Comparison of ENCODE assay signal across 9 mouse cellular contexts in genomic region chr11:69089616-69090290, GRCm38 (mm10). TPM values are rescaled to one million over a fixed set of nuclear protein-coding genes. Genes with fewer than 3 reads are reported as not detected.
DNase-seq lines count a peak whose midpoint lies in the region; ATAC-seq and TF ChIP-seq lines count a peak whose summit lies in the region.
"Had no signal": no experiment of that assay in that cellular context is flagged by ENCODE, and none has a peak within 500 bp of the region (broad histone marks: within the 10 kb centered on the region; RNA-seq: fewer than 3 reads in every experiment).

No protein-coding gene starts in this region.

- peaks cover 37% of the 10 kb centered on the region for H3K4me1 ChIP-seq in heart, embryonic 11.5 days (ENCODE audit: control insufficient read depth, insufficient read depth, low read length)
- peaks cover 0 to 26% of the 10 kb centered on the region in 2 experiments; a peak in 3 of 4 replicates for H3K4me1 ChIP-seq in ES-E14 (ENCODE audit: control insufficient read depth in 2 of 2, insufficient read depth in 2 of 2, low read length in 2 of 2, poor library complexity in 1 of 2)
- peaks cover 51% of the 10 kb centered on the region for H3K4me1 ChIP-seq in forebrain, embryonic 10.5 days
- H3K4me1 ChIP-seq in limb, embryonic 10.5 days = peaks cover 57% of the 10 kb centered on the region
- H3K4me1 ChIP-seq in olfactory bulb, adult 2 months (ENCODE audit: control insufficient read depth, insufficient read depth, low read length) = peaks cover 40% of the 10 kb centered on the region

- peak overlapping the region; percentile 96 for H3K9ac ChIP-seq in heart, embryonic 11.5 days (ENCODE audit: low read depth, low read length)
- H3K9ac ChIP-seq in ES-E14 (ENCODE audit: insufficient read depth, low read depth, low read length, poor library complexity, severe bottlenecking) = peak overlapping the region; percentile 89

- peak overlapping the region; percentile 75 for H3K4me2 ChIP-seq in heart, embryonic 11.5 days

- 84% methylated on average over 12 of the region's 12 CpGs for WGBS in heart, embryonic 11.5 days (ENCODE audit: insufficient replicate concordance)
- WGBS in forebrain, embryonic 10.5 days = 90% methylated on average over 12 of the region's 12 CpGs
- 88% methylated on average over 12 of the region's 12 CpGs for WGBS in limb, embryonic 10.5 days
- WGBS in olfactory bulb, adult 2 months = 41% methylated on average over 12 of the region's 12 CpGs

- ATAC-seq in heart, embryonic 11.5 days (replicated peaks; ENCODE audit: insufficient number of reproducible peaks, low FRiP score, low TSS enrichment) = no peak

- DNase-seq in heart, postnatal 14 days = no peak
- DNase-seq in ES-E14 (ENCODE audit: low read depth, low spot score) = no peak
- DNase-seq in forebrain, embryonic 10.5 days (ENCODE audit: extremely low spot score, low spot score) = no peak
- no peak for DNase-seq in limb, embryonic 10.5 days (ENCODE audit: low spot score)
- DNase-seq in thymus, postnatal 10 days (ENCODE audit: low spot score in 2 of 2) = no peak
- no peak for DNase-seq in gastrocnemius, adult 18-20 months (ENCODE audit: low spot score)

- no peak for TF ChIP-seq POLR2A in olfactory bulb, adult 2 months (IDR thresholded peaks at IDR 0.05; ENCODE audit: insufficient read depth, low read depth, low read length)

- intact Hi-C loops in heart, postnatal 14 days (cut with DNase I) = loop anchor here (2.0 to 10.0 kb wide), 2 partner anchors 19 to 325 kb away; partner anchors contain the start of genes Kdm6b and Tmem107

- no peak for TF ChIP-seq CTCF in olfactory bulb, adult 2 months (IDR thresholded peaks at IDR 0.05; ENCODE audit: insufficient read depth, low read depth, low read length)

- H3K4me3 ChIP-seq in heart, embryonic 11.5 days (ENCODE audit: low read depth, low read length) = peak overlapping the region; percentile 76
- peak overlapping the region; percentile 83 to 99 for H3K4me3 ChIP-seq in ES-E14 (ENCODE audit: insufficient read depth in 1 of 2, low read depth in 1 of 2, low read length in 2 of 2, poor library complexity in 1 of 2, severe bottlenecking in 1 of 2)
- peak overlapping the region; percentile 98 for H3K4me3 ChIP-seq in forebrain, embryonic 10.5 days
- peak overlapping the region; percentile 100 for H3K4me3 ChIP-seq in limb, embryonic 10.5 days
- H3K4me3 ChIP-seq in olfactory bulb, adult 2 months (ENCODE audit: insufficient read depth, low read depth, low read length) = peak overlapping the region; percentile 86

- in situ Hi-C loops in ES-E14 (cut with MboI; ENCODE audit: low sequenced_read_pairs in 2 of 2, unreplicated experiment in 2 of 2) = no loop called here

- H3K36me3 ChIP-seq in heart, embryonic 11.5 days (ENCODE audit: control insufficient read depth, insufficient read depth, low read length) = 0 out of 2 replicates have a peak, but pooled peaks cover 3% of the 10 kb centered on the region
- H3K36me3 ChIP-seq in ES-E14 (ENCODE audit: control insufficient read depth, insufficient read depth, low read length, poor library complexity, severe bottlenecking) = peaks cover 7% of the 10 kb centered on the region; the same call in 1 of the 2 replicates
- peaks cover 33% of the 10 kb centered on the region for H3K36me3 ChIP-seq in forebrain, embryonic 10.5 days (replicated peaks)
- peaks cover 34% of the 10 kb centered on the region for H3K36me3 ChIP-seq in limb, embryonic 10.5 days

- H3K9me3 ChIP-seq in heart, embryonic 11.5 days (replicated peaks; ENCODE audit: control insufficient read depth, low read length) = no peaks in the 10 kb centered on the region
- H3K9me3 ChIP-seq in ES-E14 (ENCODE audit: control insufficient read depth, insufficient read depth, low read depth, low read length) = no peaks in the 10 kb centered on the region
- H3K9me3 ChIP-seq in forebrain, embryonic 10.5 days = no peaks in the 10 kb centered on the region
- H3K9me3 ChIP-seq in limb, embryonic 10.5 days (replicated peaks) = no peaks in the 10 kb centered on the region

- H3K27ac ChIP-seq in heart, embryonic 11.5 days (ENCODE audit: low read depth, low read length) = no peak overlapping the region
- no peak overlapping the region for H3K27ac ChIP-seq in ES-E14 (ENCODE audit: insufficient read depth, low read depth, low read length, poor library complexity, severe bottlenecking)
- H3K27ac ChIP-seq in forebrain, embryonic 10.5 days = peak overlapping the region; percentile 98
- H3K27ac ChIP-seq in limb, embryonic 10.5 days = peak overlapping the region; percentile 100
- peak overlapping the region; percentile 97 for H3K27ac ChIP-seq in olfactory bulb, adult 2 months (ENCODE audit: insufficient read depth, low read depth, low read length)

- no peaks in the 10 kb centered on the region for H3K27me3 ChIP-seq in heart, embryonic 11.5 days (ENCODE audit: control insufficient read depth, insufficient read depth, low read length)
- H3K27me3 ChIP-seq in forebrain, embryonic 10.5 days (ENCODE audit: poor library complexity, severe bottlenecking) = no peaks in the 10 kb centered on the region
- no peaks in the 10 kb centered on the region for H3K27me3 ChIP-seq in limb, embryonic 10.5 days (ENCODE audit: low read depth, poor library complexity, severe bottlenecking)

TF ChIP-seq in ES-E14, 5 proteins besides CTCF, POLR2A, EP300 and RAD21:
- TF ChIP-seq ZNF384 (IDR thresholded peaks at IDR 0.05; ENCODE audit: low read depth, low read length) = no peak
- no peak for TF ChIP-seq CHD2 (IDR thresholded peaks at IDR 0.05; ENCODE audit: low read depth, low read length)
- TF ChIP-seq MAFK (IDR thresholded peaks at IDR 0.05; ENCODE audit: insufficient read depth, low read depth, low read length) = no peak
- no peak for TF ChIP-seq ZC3H11A (IDR thresholded peaks at IDR 0.05; ENCODE audit: borderline replicate concordance, low read depth, low read length)
- TF ChIP-seq HCFC1 (IDR thresholded peaks at IDR 0.05; ENCODE audit: borderline replicate concordance, insufficient read depth, low read length) = no peak

RNA-seq across cellular contexts. Expression of gene Vamp2, which starts 1.5 kb away (rescaled TPM):
- polyA plus RNA-seq in heart, embryonic 11.5 days (2014; fragmentation: Nextera tagmentation; extraction: Ambion mirVana) = 89.7 and 94.7 TPM in 2 replicates
- total RNA-seq in heart, postnatal 14 days (2021) = 10 to 100 TPM; 68.8 to 72.6 TPM
- total RNA-seq in ES-E14 (2012; rRNA removed) = 7.1 and 9.0 TPM in 2 replicates
- polyA plus RNA-seq in forebrain, embryonic 10.5 days (2016; fragmentation: Nextera tagmentation; extraction: Ambion mirVana) = 51.3 and 57.6 TPM in 2 replicates
- 51.1 and 72.1 TPM in 2 replicates for polyA plus RNA-seq in limb, embryonic 10.5 days (2016; fragmentation: Nextera tagmentation; extraction: Ambion mirVana)
- 348 and 768 TPM in 2 replicates for polyA plus RNA-seq in olfactory bulb, adult 2 months (2012; ENCODE audit: insufficient read depth, insufficient read length, low replicate concordance, missing spikeins)
- total RNA-seq in gastrocnemius, adult 18-20 months (2021) = 10 to 100 TPM; 37.4 to 39.3 TPM

RNA-seq across cellular contexts. Expression of gene Per1, which starts 5.3 kb away (rescaled TPM):
- polyA plus RNA-seq in heart, embryonic 11.5 days (2014; fragmentation: Nextera tagmentation; extraction: Ambion mirVana) = 6.2 and 6.3 TPM in 2 replicates
- 100 to 1,000 TPM; 100 to 103 TPM for total RNA-seq in heart, postnatal 14 days (2021)
- total RNA-seq in ES-E14 (2012; rRNA removed) = 6.0 and 8.6 TPM in 2 replicates
- 7.3 and 9.0 TPM in 2 replicates for polyA plus RNA-seq in forebrain, embryonic 10.5 days (2016; fragmentation: Nextera tagmentation; extraction: Ambion mirVana)
- 10.3 and 10.8 TPM in 2 replicates for polyA plus RNA-seq in limb, embryonic 10.5 days (2016; fragmentation: Nextera tagmentation; extraction: Ambion mirVana)
- not detected in 2 replicates for polyA plus RNA-seq in olfactory bulb, adult 2 months (2012; ENCODE audit: insufficient read depth, insufficient read length, low replicate concordance, missing spikeins)
- 10 to 100 TPM; 41.9 to 72.2 TPM for total RNA-seq in gastrocnemius, adult 18-20 months (2021)

RNA-seq across cellular contexts. Expression of gene Tmem107, which starts 19.1 kb away (rescaled TPM):
- 26.4 and 28.2 TPM in 2 replicates for polyA plus RNA-seq in heart, embryonic 11.5 days (2014; fragmentation: Nextera tagmentation; extraction: Ambion mirVana)
- total RNA-seq in heart, postnatal 14 days (2021) = 1 to 10 TPM; 5.2 to 5.4 TPM
- total RNA-seq in ES-E14 (2012; rRNA removed) = 38.6 and 38.8 TPM in 2 replicates
- 60.8 and 61.0 TPM in 2 replicates for polyA plus RNA-seq in forebrain, embryonic 10.5 days (2016; fragmentation: Nextera tagmentation; extraction: Ambion mirVana)
- 35.8 and 38.6 TPM in 2 replicates for polyA plus RNA-seq in limb, embryonic 10.5 days (2016; fragmentation: Nextera tagmentation; extraction: Ambion mirVana)
- not detected in 2 replicates for polyA plus RNA-seq in olfactory bulb, adult 2 months (2012; ENCODE audit: insufficient read depth, insufficient read length, low replicate concordance, missing spikeins)
- 1 to 10 TPM; 3.5 to 3.7 TPM for total RNA-seq in gastrocnemius, adult 18-20 months (2021)

RNA-seq across cellular contexts. Expression of gene Borcs6, which starts 30.2 kb away (rescaled TPM):
- 7.7 and 9.8 TPM in 2 replicates for polyA plus RNA-seq in heart, embryonic 11.5 days (2014; fragmentation: Nextera tagmentation; extraction: Ambion mirVana)
- 10 to 100 TPM; 15.9 to 16.2 TPM for total RNA-seq in heart, postnatal 14 days (2021)
- 4.5 and 6.2 TPM in 2 replicates for total RNA-seq in ES-E14 (2012; rRNA removed)
- 3.8 and 4.1 TPM in 2 replicates for polyA plus RNA-seq in forebrain, embryonic 10.5 days (2016; fragmentation: Nextera tagmentation; extraction: Ambion mirVana)
- polyA plus RNA-seq in limb, embryonic 10.5 days (2016; fragmentation: Nextera tagmentation; extraction: Ambion mirVana) = 5.3 and 6.0 TPM in 2 replicates
- not detected in 2 replicates for polyA plus RNA-seq in olfactory bulb, adult 2 months (2012; ENCODE audit: insufficient read depth, insufficient read length, low replicate concordance, missing spikeins)
- 10 to 100 TPM; 20.0 to 23.5 TPM for total RNA-seq in gastrocnemius, adult 18-20 months (2021)

RNA-seq across cellular contexts. Expression of gene Hes7, which starts 30.5 kb away (rescaled TPM):
- 0.35 and 0.64 TPM in 2 replicates for polyA plus RNA-seq in heart, embryonic 11.5 days (2014; fragmentation: Nextera tagmentation; extraction: Ambion mirVana)
- total RNA-seq in heart, postnatal 14 days (2021) = under 1 TPM; 0.14 to 0.32 TPM
- not detected in 2 replicates for total RNA-seq in ES-E14 (2012; rRNA removed)
- 0.16 and 0.17 TPM in 2 replicates for polyA plus RNA-seq in forebrain, embryonic 10.5 days (2016; fragmentation: Nextera tagmentation; extraction: Ambion mirVana)
- polyA plus RNA-seq in limb, embryonic 10.5 days (2016; fragmentation: Nextera tagmentation; extraction: Ambion mirVana) = 0.53 and 0.90 TPM in 2 replicates
- not detected in 2 replicates for polyA plus RNA-seq in olfactory bulb, adult 2 months (2012; ENCODE audit: insufficient read depth, insufficient read length, low replicate concordance, missing spikeins)
- not detected for total RNA-seq in gastrocnemius, adult 18-20 months (2021)
- total RNA-seq: heart, postnatal 36 days had no signal

Comparison
In these comparisons a context has a peak if more than half of its experiments do, and no peak if none do; other contexts are left out.
1. H3K27ac ChIP-seq: peak in forebrain, embryonic 10.5 days (single experiment), limb, embryonic 10.5 days (single experiment) and olfactory bulb, adult 2 months (single experiment); none in heart, embryonic 11.5 days (single experiment) and ES-E14 (single experiment).
2. RNA of gene Tmem107, which starts 19.1 kb away (polyA plus RNA-seq): 60.8 to 61.0 TPM in forebrain, embryonic 10.5 days, 35.8 to 38.6 TPM in limb, embryonic 10.5 days and 26.4 to 28.2 TPM in heart, embryonic 11.5 days; not detected in olfactory bulb, adult 2 months; every median in the first group is over 10 times any median in the second.
3. Peak in every context shown above with its lines, with median percentiles within 50 percentile points of each other: H3K4me3 ChIP-seq.